Mouse (Mus musculus) stomach, postnatal 0 days (tissue): ENCODE results near the gene Phf12. TPM values are rescaled to one million over a fixed set of nuclear protein-coding genes. Genes with fewer than 3 reads are reported as not detected.

Source experiments
- ATAC-seq: fragments of 200-750 bp; cut with Nextera tagmentation; 2 replicates; pipeline ENCODE4 v1.8.0; 2017; ENCODE audit not compliant: low FRiP score, low TSS enrichment
- DNase-seq: peaks from one replicate; pipeline ENCODE4 v3.0.0-alpha.2; 2016; ENCODE audit warnings: low spot score
- H3K27ac ChIP-seq: fragments of 300-500 bp; sonication (generic); replicated peaks from 2 replicates; pipeline ENCODE4 v1.5.1; 2014; ENCODE audit warnings: mild to moderate bottlenecking, control low read depth
- H3K27me3 ChIP-seq: fragments of 300-500 bp; sonication (generic); 2 replicates; pipeline ENCODE4 v1.6.1; 2014; ENCODE audit warnings: low read length; ENCODE audit not compliant: control insufficient read depth, insufficient read depth
- H3K36me3 ChIP-seq: fragments of 300-500 bp; sonication (generic); 2 replicates; pipeline ENCODE4 v1.6.1; 2014; ENCODE audit warnings: low read length, mixed read lengths; ENCODE audit not compliant: control insufficient read depth, insufficient read depth
- H3K4me1 ChIP-seq: fragments of 300-500 bp; sonication (generic); replicated peaks from 2 replicates; pipeline ENCODE4 v1.6.1; 2014; ENCODE audit warnings: antibody characterized with exemption; ENCODE audit not compliant: control insufficient read depth, insufficient read depth
- H3K4me2 ChIP-seq: fragments of 300-500 bp; sonication (generic); replicated peaks from 2 replicates; pipeline ENCODE4 v1.6.1; 2014; ENCODE audit warnings: low read depth, mild to moderate bottlenecking, control low read depth, moderate library complexity
- H3K4me3 ChIP-seq: fragments of 300-500 bp; sonication (generic); 2 replicates; pipeline ENCODE4 v1.5.1; 2014; ENCODE audit warnings: low read depth, low read length, control low read depth
- H3K9ac ChIP-seq: fragments of 300-500 bp; sonication (generic); 2 replicates; pipeline ENCODE4 v1.6.1; 2014; ENCODE audit warnings: mild to moderate bottlenecking, low read length, control low read depth, mixed read lengths
- H3K9me3 ChIP-seq: fragments of 300-500 bp; sonication (generic); 2 replicates; pipeline ENCODE4 v1.6.1; 2016; ENCODE audit warnings: low read length; ENCODE audit not compliant: control insufficient read depth
- CTCF ChIP-seq: IDR thresholded peaks from 2 replicates; pipeline ENCODE4 v1.5.1; 2016; ENCODE audit warnings: antibody characterized with exemption, low read depth, mild to moderate bottlenecking, moderate library complexity
- EP300 ChIP-seq: optimal IDR thresholded peaks from 2 replicates; pipeline ENCODE3; 2016; ENCODE audit warnings: antibody characterized with exemption
- WGBS: fragments of 180-500 bp; shearing (Covaris S2); extraction: QIAGEN DNeasy Blood & Tissue Kit; methylation state at CpG from one replicate; pipeline ENCODE4 v1.1.7; 2014; 5-methylcytosine and 5-hydroxymethylcytosine counted together
- polyA plus RNA-seq: library from polyadenylated mRNA; unstranded; fragments of >200 nt; fragmentation: Nextera tagmentation; extraction: Ambion mirVana; gene quantifications from 2 replicates; pipeline ENCODE4 v1.2.1, GENCODE M21; 2015

Gene Phf12
- polyA plus RNA-seq, 1 experiment from 2014 or later = 5.3 TPM

GRCm38 (mm10) chr11:77989071-77989690, 6.6 kb downstream of the Phf12 start:
- no peak for TF ChIP-seq EP300
- no peak for TF ChIP-seq CTCF
- Histone ChIP-seq H3K27me3 (no peaks in the 10 kb centered on the region), H3K27ac (no peak overlapping the region), H3K4me1 (no peaks in the 10 kb centered on the region), H3K9me3 (no peaks in the 10 kb centered on the region), H3K4me3 (no peak overlapping the region), H3K4me2 (no peak overlapping the region), H3K36me3 (peaks cover 6% of the 10 kb centered on the region; the same call in 1 of the 2 replicates), H3K9ac (no peak overlapping the region)
- ATAC-seq (no peak), DNase-seq (no peak)
- WGBS = 70% methylated on average over 13 of the region's 13 CpGs

GRCm38 (mm10) chr11:77995556-77995955, 13.0 kb downstream of the Phf12 start:
- H3K9me3 ChIP-seq = no peaks in the 10 kb centered on the region
- no peak overlapping the region for H3K4me3 ChIP-seq
- DNase-seq (no peak), ATAC-seq (no peak)
- no peaks in the 10 kb centered on the region for H3K4me1 ChIP-seq
- no peak overlapping the region for H3K27ac ChIP-seq
- no peak overlapping the region for H3K9ac ChIP-seq
- no peaks in the 10 kb centered on the region for H3K27me3 ChIP-seq
- 61% methylated on average over 1 of the region's 1 CpGs for WGBS
- TF ChIP-seq EP300 = no peak
- no peak for TF ChIP-seq CTCF
- H3K36me3 ChIP-seq = peaks cover 5% of the 10 kb centered on the region; the same call in 1 of the 2 replicates
- H3K4me2 ChIP-seq = no peak overlapping the region

- H3K4me3 ChIP-seq = no peak overlapping the region
- no peak for ATAC-seq
- no peaks in the 10 kb centered on the region for H3K9me3 ChIP-seq
- no peak for DNase-seq
- H3K27me3 ChIP-seq = no peaks in the 10 kb centered on the region
- no peak overlapping the region for H3K9ac ChIP-seq
- 92% methylated on average over 5 of the region's 5 CpGs for WGBS
- peaks cover 11% of the 10 kb centered on the region; the same call in 1 of the 2 replicates for H3K36me3 ChIP-seq
- H3K4me2 ChIP-seq = no peak overlapping the region
- TF ChIP-seq EP300 (no peak), CTCF (no peak)
- no peaks in the 10 kb centered on the region for H3K4me1 ChIP-seq
- H3K27ac ChIP-seq = no peak overlapping the region
Observed at GRCm38 (mm10) chr11:78006446-78006845, 23.9 kb downstream of the Phf12 start.

GRCm38 (mm10) chr11:78019676-78020075, 37.1 kb downstream of the Phf12 start:
- peak; percentile 80 for DNase-seq
- WGBS = 21% methylated on average over 4 of the region's 4 CpGs
- ATAC-seq = peak; percentile 69; the same call in 1 of the 2 replicates

GRCm38 (mm10) chr11:78023607-78024006, 41.1 kb downstream of the Phf12 start:
- Histone ChIP-seq H3K4me2 (no peak overlapping the region), H3K36me3 (peaks cover 51% of the 10 kb centered on the region), H3K27ac (no peak overlapping the region), H3K4me3 (no peak overlapping the region), H3K9me3 (no peaks in the 10 kb centered on the region), H3K9ac (no peak overlapping the region), H3K27me3 (no peaks in the 10 kb centered on the region), H3K4me1 (no peaks in the 10 kb centered on the region)
- ATAC-seq = no peak
- TF ChIP-seq CTCF (peak; percentile 62), EP300 (no peak)
- 81% methylated on average over 8 of the region's 8 CpGs for WGBS
- DNase-seq = peak; percentile 51

More at GRCm38 (mm10) chr11:78019676-78020075, 37.1 kb downstream of the Phf12 start:
- peaks cover 56% of the 10 kb centered on the region for H3K36me3 ChIP-seq
- no peaks in the 10 kb centered on the region for H3K9me3 ChIP-seq
- no peak overlapping the region for H3K27ac ChIP-seq
- H3K4me3 ChIP-seq = no peak overlapping the region
- no peak for TF ChIP-seq EP300
- peak; percentile 88 for TF ChIP-seq CTCF
- H3K4me1 ChIP-seq = no peaks in the 10 kb centered on the region
- H3K9ac ChIP-seq = no peak overlapping the region
- H3K27me3 ChIP-seq = no peaks in the 10 kb centered on the region
- H3K4me2 ChIP-seq = no peak overlapping the region

- 0 out of 2 replicates have a peak, but pooled peaks cover 3% of the 10 kb centered on the region for H3K4me1 ChIP-seq
- ATAC-seq = no peak
- H3K36me3 ChIP-seq = peaks cover 39% of the 10 kb centered on the region
- no peaks in the 10 kb centered on the region for H3K9me3 ChIP-seq
- H3K27ac ChIP-seq = no peak overlapping the region
- no peak for DNase-seq
- H3K4me3 ChIP-seq = no peak overlapping the region
- no peak overlapping the region for H3K4me2 ChIP-seq
- H3K27me3 ChIP-seq = no peaks in the 10 kb centered on the region
- H3K9ac ChIP-seq = no peak overlapping the region
- TF ChIP-seq CTCF (no peak), EP300 (no peak)
- 87% methylated on average over 8 of the region's 8 CpGs for WGBS
Observed at GRCm38 (mm10) chr11:78029240-78029639, 46.7 kb downstream of the Phf12 start.
